Mouse (Mus musculus) small intestine, adult 2 months (tissue): ENCODE data around the gene B430306N03Rik.

ENCODE experiments used
- CTCF ChIP-seq: fragments of 200-500 bp; IDR thresholded peaks from 2 replicates; pipeline ENCODE4 v1.5.1; 2012; ENCODE audit warnings: low read depth, mild to moderate bottlenecking, control low read depth, inconsistent platforms, low read length, moderate library complexity, mixed read lengths; ENCODE audit not compliant: insufficient replicate concordance, insufficient read length; ENCODE audit errors: extremely low read depth
- POLR2A ChIP-seq: fragments of 200-500 bp; IDR thresholded peaks from 2 replicates; pipeline ENCODE4 v1.6.1; 2012; ENCODE audit warnings: low read depth, mild to moderate bottlenecking, control low read depth, inconsistent platforms, low read length, moderate library complexity

GRCm38 (mm10) chr17:48312124-48312523 lies 3.8 kb upstream of the B430306N03Rik start:
- TF ChIP-seq POLR2A (no peak), CTCF (no peak)
